Mouse (Mus musculus): Measurements from ENCODE around the gene 4930579F01Rik. TPM values are rescaled to one million over a fixed set of nuclear protein-coding genes. Genes with fewer than 3 reads are reported as not detected.

The 4930579F01Rik gene
- polyA plus RNA-seq, 1 experiment from 2014 or later: not detected

GRCm38 (mm10) chr3:138175551-138175950 lies 18.1 kb downstream of the 4930579F01Rik start:
- Histone ChIP-seq H3K4me3 (ENCODE audit: low read length) (no peak overlapping the region), H3K9me3 (ENCODE audit: control insufficient read depth, low read length) (peaks cover 4% of the 10 kb centered on the region; the same call in 1 of the 2 replicates), H3K4me1 (ENCODE audit: control insufficient read depth, insufficient read depth, low read depth, low read length) (no peaks in the 10 kb centered on the region), H3K36me3 (ENCODE audit: control insufficient read depth, insufficient read depth, low read length) (no peaks in the 10 kb centered on the region), H3K27me3 (replicated peaks; ENCODE audit: control insufficient read depth, insufficient read depth, low read length) (no peaks in the 10 kb centered on the region), H3K9ac (ENCODE audit: low read depth, low read length) (no peak overlapping the region), H3K27ac (ENCODE audit: low read depth, low read length) (no peak overlapping the region), H3K4me2 (ENCODE audit: low read length) (no peak overlapping the region)
- 88% methylated on average over 6 of the region's 6 CpGs for WGBS
- ATAC-seq: no peak

DNA sequence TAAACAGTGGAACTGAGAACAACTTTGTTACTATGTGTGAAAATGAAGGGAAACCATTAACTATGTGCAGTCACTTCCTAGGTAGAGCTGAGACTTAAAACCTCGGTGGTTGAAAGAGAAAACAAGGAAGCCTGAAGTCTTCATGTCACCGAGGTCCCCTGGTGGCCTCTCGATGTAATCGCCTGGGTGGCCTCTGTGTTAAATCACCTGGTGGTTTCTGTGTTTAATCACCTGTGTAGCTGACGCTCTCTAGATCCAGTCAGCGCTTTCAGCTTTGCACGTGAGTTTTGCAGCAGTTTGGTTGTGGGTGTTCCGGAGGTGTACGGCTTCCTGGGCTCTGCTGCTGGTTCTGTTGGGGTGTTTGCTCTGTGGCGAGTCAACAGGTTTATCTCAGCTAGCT lies 20.3 kb downstream of the 4930579F01Rik start:
- Histone ChIP-seq H3K9me3 (ENCODE audit: control insufficient read depth, low read length) (peaks cover 4% of the 10 kb centered on the region; the same call in 1 of the 2 replicates), H3K4me3 (ENCODE audit: low read length) (no peak overlapping the region), H3K27me3 (replicated peaks; ENCODE audit: control insufficient read depth, insufficient read depth, low read length) (no peaks in the 10 kb centered on the region), H3K4me2 (ENCODE audit: low read length) (no peak overlapping the region), H3K27ac (ENCODE audit: low read depth, low read length) (no peak overlapping the region), H3K4me1 (ENCODE audit: control insufficient read depth, insufficient read depth, low read depth, low read length) (no peaks in the 10 kb centered on the region), H3K36me3 (ENCODE audit: control insufficient read depth, insufficient read depth, low read length) (no peaks in the 10 kb centered on the region), H3K9ac (ENCODE audit: low read depth, low read length) (no peak overlapping the region)
- WGBS: 79% methylated on average over 10 of the region's 10 CpGs
- no peak for ATAC-seq

DNA sequence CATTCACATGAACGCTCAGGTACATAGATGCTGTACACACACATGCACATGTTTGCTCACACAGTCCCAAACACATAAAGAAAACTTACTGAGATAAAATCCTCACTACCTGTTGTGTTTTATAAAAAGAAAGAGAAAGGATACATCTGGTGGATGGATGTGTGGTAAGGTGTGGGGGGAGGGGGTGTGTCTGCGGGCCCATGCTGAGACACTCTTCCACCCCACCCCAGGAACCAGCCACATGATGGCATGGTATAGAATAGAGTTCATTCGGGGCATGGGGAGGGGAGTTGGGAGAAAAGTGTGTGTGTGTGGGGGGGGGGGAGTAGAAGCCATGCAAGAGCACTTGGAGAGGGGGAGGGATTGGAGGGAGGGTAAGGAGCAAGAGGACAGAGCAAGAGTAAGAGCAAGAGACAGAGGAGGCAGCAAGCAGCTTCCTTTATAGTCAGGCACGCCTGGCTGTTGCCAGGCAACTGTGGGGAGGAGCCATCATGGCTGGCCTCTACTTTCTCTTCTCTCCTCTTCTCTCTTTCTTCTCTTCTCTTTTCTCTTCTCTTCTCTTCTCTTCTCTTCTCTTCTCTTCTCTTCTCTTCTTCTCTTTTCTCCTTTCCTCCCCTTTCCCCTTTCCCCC lies 31.0 kb downstream of the 4930579F01Rik start:
- no peaks in the 10 kb centered on the region for H3K36me3 ChIP-seq (ENCODE audit: control insufficient read depth, insufficient read depth, low read length)
- H3K4me2 ChIP-seq (ENCODE audit: low read length): no peak overlapping the region
- H3K27ac ChIP-seq (ENCODE audit: low read depth, low read length): no peak overlapping the region
- no peak overlapping the region for H3K9ac ChIP-seq (ENCODE audit: low read depth, low read length)
- no peak overlapping the region for H3K4me3 ChIP-seq (ENCODE audit: low read length)
- no peaks in the 10 kb centered on the region for H3K27me3 ChIP-seq (replicated peaks; ENCODE audit: control insufficient read depth, insufficient read depth, low read length)
- 78% methylated on average over 3 of the region's 4 CpGs for WGBS
- no peak; the same call in 1 of the 2 replicates for ATAC-seq
- H3K4me1 ChIP-seq (ENCODE audit: control insufficient read depth, insufficient read depth, low read depth, low read length): no peaks in the 10 kb centered on the region
- H3K9me3 ChIP-seq (ENCODE audit: control insufficient read depth, low read length): no peaks in the 10 kb centered on the region

- no peaks in the 10 kb centered on the region for H3K9me3 ChIP-seq (ENCODE audit: control insufficient read depth, low read length)
- no peak overlapping the region for H3K9ac ChIP-seq (ENCODE audit: low read depth, low read length)
- H3K4me1 ChIP-seq (ENCODE audit: control insufficient read depth, insufficient read depth, low read depth, low read length): no peaks in the 10 kb centered on the region
- WGBS: 85% methylated on average over 10 of the region's 10 CpGs
- no peak overlapping the region for H3K4me2 ChIP-seq (ENCODE audit: low read length)
- no peak for ATAC-seq
- no peaks in the 10 kb centered on the region for H3K36me3 ChIP-seq (ENCODE audit: control insufficient read depth, insufficient read depth, low read length)
- no peak overlapping the region for H3K27ac ChIP-seq (ENCODE audit: low read depth, low read length)
- no peaks in the 10 kb centered on the region for H3K27me3 ChIP-seq (replicated peaks; ENCODE audit: control insufficient read depth, insufficient read depth, low read length)
- no peak overlapping the region for H3K4me3 ChIP-seq (ENCODE audit: low read length)
Measured at GRCm38 (mm10) chr3:138161623-138162022, 32.0 kb downstream of the 4930579F01Rik start.

DNA sequence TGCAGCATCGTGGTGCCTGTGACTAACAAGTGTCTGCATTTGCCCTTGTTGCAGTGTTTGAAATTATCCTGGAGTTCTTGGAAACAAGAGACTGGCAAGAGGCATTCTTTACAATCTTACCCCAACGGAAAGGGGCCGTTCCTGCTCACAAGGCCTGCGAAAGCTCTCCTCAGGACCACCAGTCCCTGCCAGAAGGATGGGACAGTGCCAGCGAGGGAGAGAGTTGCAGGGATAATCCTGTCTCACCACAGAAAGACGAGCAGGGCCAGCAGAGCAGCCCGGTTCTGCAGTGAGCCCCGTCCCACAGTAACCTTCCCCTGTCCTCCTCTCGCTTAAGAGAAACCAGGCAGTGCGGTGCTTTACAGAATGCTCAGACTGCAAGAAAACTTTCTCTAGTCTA lies 37.0 kb downstream of the 4930579F01Rik start:
- ATAC-seq: no peak
- Histone ChIP-seq H3K4me2 (ENCODE audit: low read length) (no peak overlapping the region), H3K4me3 (ENCODE audit: low read length) (no peak overlapping the region), H3K27me3 (replicated peaks; ENCODE audit: control insufficient read depth, insufficient read depth, low read length) (no peaks in the 10 kb centered on the region), H3K9ac (ENCODE audit: low read depth, low read length) (no peak overlapping the region), H3K36me3 (ENCODE audit: control insufficient read depth, insufficient read depth, low read length) (0 out of 2 replicates have a peak, but pooled peaks cover 2% of the 10 kb centered on the region), H3K4me1 (ENCODE audit: control insufficient read depth, insufficient read depth, low read depth, low read length) (no peaks in the 10 kb centered on the region), H3K9me3 (ENCODE audit: control insufficient read depth, low read length) (no peaks in the 10 kb centered on the region), H3K27ac (ENCODE audit: low read depth, low read length) (no peak overlapping the region)
- 71% methylated on average over 10 of the region's 10 CpGs for WGBS

DNA sequence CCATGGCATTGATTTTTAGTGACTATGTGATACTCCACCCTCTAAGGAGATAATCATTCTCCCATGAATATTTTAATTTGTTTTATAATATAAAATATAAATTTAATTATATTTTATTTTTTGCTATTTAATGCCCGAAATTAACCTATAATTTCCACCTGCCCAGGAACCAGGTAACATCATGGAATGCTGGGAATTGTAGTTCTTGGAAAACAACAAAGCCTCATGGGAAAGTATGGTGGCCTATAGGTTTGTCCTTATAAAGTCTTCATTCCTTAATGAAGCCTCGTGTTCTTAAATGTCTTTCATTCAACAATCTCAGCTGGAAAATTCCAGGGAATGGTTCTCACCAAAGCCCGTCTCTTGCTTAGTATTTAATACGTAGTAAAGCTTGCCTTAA lies 38.6 kb downstream of the 4930579F01Rik start:
- WGBS: 93% methylated on average over 4 of the region's 4 CpGs
- H3K9ac ChIP-seq (ENCODE audit: low read depth, low read length): no peak overlapping the region

GRCm38 (mm10) chr3:138148811-138149210 lies 44.8 kb downstream of the 4930579F01Rik start:
- H3K9me3 ChIP-seq (ENCODE audit: control insufficient read depth, low read length): no peaks in the 10 kb centered on the region
- H3K4me1 ChIP-seq (ENCODE audit: control insufficient read depth, insufficient read depth, low read depth, low read length): no peaks in the 10 kb centered on the region
- H3K4me2 ChIP-seq (ENCODE audit: low read length): no peak overlapping the region
- 89% methylated on average over 2 of the region's 2 CpGs for WGBS
- H3K36me3 ChIP-seq (ENCODE audit: control insufficient read depth, insufficient read depth, low read length): 0 out of 2 replicates have a peak, but pooled peaks cover 5% of the 10 kb centered on the region
- no peaks in the 10 kb centered on the region for H3K27me3 ChIP-seq (replicated peaks; ENCODE audit: control insufficient read depth, insufficient read depth, low read length)
- no peak overlapping the region for H3K4me3 ChIP-seq (ENCODE audit: low read length)
- ATAC-seq: no peak
- no peak overlapping the region for H3K27ac ChIP-seq (ENCODE audit: low read depth, low read length)
- no peak overlapping the region for H3K9ac ChIP-seq (ENCODE audit: low read depth, low read length)

More for the DNA sequence above, 38.6 kb downstream of the 4930579F01Rik start:
- H3K36me3 ChIP-seq (ENCODE audit: control insufficient read depth, insufficient read depth, low read length): 0 out of 2 replicates have a peak, but pooled peaks cover 2% of the 10 kb centered on the region
- H3K4me1 ChIP-seq (ENCODE audit: control insufficient read depth, insufficient read depth, low read depth, low read length): no peaks in the 10 kb centered on the region
- ATAC-seq: no peak
- H3K27me3 ChIP-seq (replicated peaks; ENCODE audit: control insufficient read depth, insufficient read depth, low read length): no peaks in the 10 kb centered on the region
- no peaks in the 10 kb centered on the region for H3K9me3 ChIP-seq (ENCODE audit: control insufficient read depth, low read length)
- H3K27ac ChIP-seq (ENCODE audit: low read depth, low read length): no peak overlapping the region
- no peak overlapping the region for H3K4me3 ChIP-seq (ENCODE audit: low read length)
- H3K4me2 ChIP-seq (ENCODE audit: low read length): no peak overlapping the region

- Histone ChIP-seq H3K4me3 (ENCODE audit: low read length) (peak within 1 kb of the TSS; percentile 77), H3K4me2 (ENCODE audit: low read length) (peak within 1 kb of the TSS; percentile 85), H3K9ac (ENCODE audit: low read depth, low read length) (peak within 1 kb of the TSS; percentile 71), H3K36me3 (ENCODE audit: control insufficient read depth, insufficient read depth, low read length) (0 out of 2 replicates have a peak, but pooled peaks cover 3% of the 10 kb centered on the region), H3K27ac (ENCODE audit: low read depth, low read length) (peak within 1 kb of the TSS; percentile 99), H3K4me1 (ENCODE audit: control insufficient read depth, insufficient read depth, low read depth, low read length) (peaks cover 3% of the 10 kb centered on the region), H3K9me3 (ENCODE audit: control insufficient read depth, low read length) (no peaks in the 10 kb centered on the region), H3K27me3 (replicated peaks; ENCODE audit: control insufficient read depth, insufficient read depth, low read length) (no peaks in the 10 kb centered on the region)
- WGBS: 1% methylated on average over 8 of the region's 8 CpGs
- ATAC-seq: no peak
Measured at GRCm38 (mm10) chr3:138144642-138145171, 48.9 kb downstream of the 4930579F01Rik start, which contains the start of gene Mttp. Mttp (minus strand) TSS chr3:138144968.

DNA sequence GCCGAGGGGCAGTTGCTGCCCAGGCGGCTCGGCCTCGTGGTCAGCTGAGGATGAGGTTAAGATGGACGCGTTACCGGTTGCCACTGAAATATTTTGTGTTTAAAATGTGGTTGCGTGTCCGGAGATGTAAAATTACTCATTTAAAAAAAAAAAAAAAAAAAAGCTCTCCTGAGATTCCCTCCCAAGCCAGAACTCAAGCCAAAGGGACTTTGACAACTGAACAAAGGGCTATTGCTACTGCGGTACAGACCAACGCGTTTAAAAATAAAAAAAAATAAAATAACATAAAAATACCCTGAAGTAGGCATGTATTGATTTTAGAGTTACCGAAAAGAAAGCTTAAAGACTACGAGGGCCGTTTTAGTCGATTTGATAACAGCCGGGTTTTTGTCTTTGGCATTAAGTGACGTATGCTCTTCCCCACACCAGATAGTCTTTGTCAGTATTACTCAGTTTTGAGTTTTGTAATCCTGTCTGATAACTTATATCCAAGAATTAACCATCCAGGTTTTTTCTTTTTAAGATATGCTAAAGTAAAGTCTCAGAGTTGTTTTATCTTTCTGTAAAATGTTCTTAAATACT lies 49.5 kb downstream of the 4930579F01Rik start:
- H3K4me2 ChIP-seq (ENCODE audit: low read length): peak overlapping the region; percentile 85
- H3K4me3 ChIP-seq (ENCODE audit: low read length): peak overlapping the region; percentile 77
- WGBS: under 1% methylated on average over 18 of the region's 18 CpGs
- H3K36me3 ChIP-seq (ENCODE audit: control insufficient read depth, insufficient read depth, low read length): 0 out of 2 replicates have a peak, but pooled peaks cover 3% of the 10 kb centered on the region
- H3K9me3 ChIP-seq (ENCODE audit: control insufficient read depth, low read length): no peaks in the 10 kb centered on the region
- no peak for ATAC-seq
- H3K27me3 ChIP-seq (replicated peaks; ENCODE audit: control insufficient read depth, insufficient read depth, low read length): no peaks in the 10 kb centered on the region
- peak overlapping the region; percentile 99 for H3K27ac ChIP-seq (ENCODE audit: low read depth, low read length)
- peak overlapping the region; percentile 71 for H3K9ac ChIP-seq (ENCODE audit: low read depth, low read length)
- peaks cover 3% of the 10 kb centered on the region for H3K4me1 ChIP-seq (ENCODE audit: control insufficient read depth, insufficient read depth, low read depth, low read length)

All from hindbrain, embryonic 16.5 days (tissue).